Mouse (Mus musculus): ENCODE results near the gene Gm17571. TPM values are rescaled to one million over a fixed set of nuclear protein-coding genes. Genes with fewer than 3 reads are reported as not detected.

Gene Gm17571
- total and polyA plus RNA-seq, 2 experiments from 2014 or later: not detected

DNA sequence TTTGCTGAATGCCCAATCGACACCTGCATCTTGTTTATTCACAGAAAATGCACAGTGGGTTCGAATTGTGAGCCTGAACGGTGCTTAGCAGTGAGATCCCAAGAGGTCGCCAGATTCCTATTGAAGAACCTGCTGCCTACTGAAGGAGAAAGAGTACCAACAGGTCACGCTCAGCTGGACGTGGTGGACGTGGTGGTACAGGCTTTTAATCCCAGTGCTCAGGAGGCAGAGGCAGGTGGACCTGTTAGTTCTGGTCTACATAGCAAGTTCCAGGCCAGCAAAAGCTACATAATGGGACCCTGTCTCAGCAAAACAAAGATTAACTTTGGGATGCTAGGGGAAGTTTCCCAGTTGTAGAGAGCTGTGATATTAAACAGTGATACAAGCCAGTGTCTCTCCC is 21.2 kb upstream of the Gm17571 start:
- DNase-seq (ENCODE audit: low spot score): no peak
- no peak for ATAC-seq
- no peaks in the 10 kb centered on the region for H3K27me3 ChIP-seq (ENCODE audit: insufficient read depth, low read length)
- H3K4me2 ChIP-seq (ENCODE audit: low read depth, low read length): no peak overlapping the region
- H3K27ac ChIP-seq: no peak overlapping the region
- no peak overlapping the region for H3K9ac ChIP-seq (replicated peaks; ENCODE audit: low read length)
- no peak overlapping the region for H3K4me3 ChIP-seq (ENCODE audit: low read length)
- 0 out of 2 replicates have a peak, but pooled peaks cover 3% of the 10 kb centered on the region for H3K4me1 ChIP-seq (ENCODE audit: insufficient read depth, low read length)
- TF ChIP-seq CTCF (IDR thresholded peaks at IDR 0.05; ENCODE audit: low read depth): no peak
- no peaks in the 10 kb centered on the region for H3K36me3 ChIP-seq (ENCODE audit: insufficient read depth, low read length)
- WGBS: 51% methylated on average over 7 of the region's 7 CpGs
- H3K9me3 ChIP-seq (ENCODE audit: low read length): no peaks in the 10 kb centered on the region

DNA sequence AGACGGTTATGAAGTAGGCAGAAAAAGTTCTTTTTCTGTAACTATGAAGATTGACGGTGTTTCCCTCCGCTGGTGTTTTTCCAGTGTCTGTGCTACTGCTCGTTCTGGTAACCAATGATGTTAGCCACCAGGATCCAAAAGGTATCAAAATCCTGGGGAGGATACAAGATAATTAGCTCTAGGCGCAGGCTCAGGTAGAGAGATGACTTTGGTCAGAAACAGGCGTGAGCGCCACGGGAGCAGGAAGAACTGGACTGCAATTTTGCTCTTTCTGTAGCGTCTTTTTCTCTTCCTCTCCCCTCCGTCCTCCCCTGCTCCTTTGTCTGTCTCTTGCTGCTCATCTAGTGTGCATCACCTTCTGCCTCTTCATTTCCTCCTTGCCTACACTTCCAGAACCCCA is 20.3 kb upstream of the Gm17571 start:
- Histone ChIP-seq H3K4me2 (ENCODE audit: low read depth, low read length) (no peak overlapping the region), H3K4me3 (ENCODE audit: low read length) (no peak overlapping the region), H3K27me3 (ENCODE audit: insufficient read depth, low read length) (no peaks in the 10 kb centered on the region), H3K9ac (replicated peaks; ENCODE audit: low read length) (no peak overlapping the region), H3K36me3 (ENCODE audit: insufficient read depth, low read length) (no peaks in the 10 kb centered on the region), H3K27ac (no peak overlapping the region), H3K4me1 (ENCODE audit: insufficient read depth, low read length) (0 out of 2 replicates have a peak, but pooled peaks cover 3% of the 10 kb centered on the region), H3K9me3 (ENCODE audit: low read length) (no peaks in the 10 kb centered on the region)
- TF ChIP-seq CTCF (IDR thresholded peaks at IDR 0.05; ENCODE audit: low read depth): no peak
- 84% methylated on average over 10 of the region's 10 CpGs for WGBS
- no peak for ATAC-seq
- no peak for DNase-seq (ENCODE audit: low spot score)

DNA sequence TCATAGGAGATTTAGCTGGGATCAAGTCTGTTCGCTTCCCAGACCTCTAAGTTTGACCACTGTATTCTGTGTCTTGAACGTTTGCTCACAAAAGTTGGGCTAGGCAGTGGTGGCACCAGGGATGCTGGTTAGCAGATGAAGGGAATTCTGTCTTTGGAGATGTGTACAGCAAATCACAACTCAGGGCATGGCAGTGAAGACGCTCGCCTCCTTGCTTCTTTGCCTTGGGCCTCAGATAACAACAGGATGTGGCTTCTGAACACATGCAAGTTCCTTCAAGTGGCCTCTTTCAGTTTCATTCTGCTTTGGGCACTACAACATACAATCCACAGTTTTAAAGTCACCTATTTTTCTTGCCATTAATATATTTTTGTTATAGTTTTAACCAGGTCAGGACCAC is 19.8 kb upstream of the Gm17571 start:
- 0 out of 2 replicates have a peak, but pooled peaks cover 3% of the 10 kb centered on the region for H3K4me1 ChIP-seq (ENCODE audit: insufficient read depth, low read length)
- no peak overlapping the region for H3K27ac ChIP-seq
- no peaks in the 10 kb centered on the region for H3K36me3 ChIP-seq (ENCODE audit: insufficient read depth, low read length)
- H3K9me3 ChIP-seq (ENCODE audit: low read length): no peaks in the 10 kb centered on the region
- no peaks in the 10 kb centered on the region for H3K27me3 ChIP-seq (ENCODE audit: insufficient read depth, low read length)
- no peak for TF ChIP-seq CTCF (IDR thresholded peaks at IDR 0.05; ENCODE audit: low read depth)
- no peak overlapping the region for H3K4me2 ChIP-seq (ENCODE audit: low read depth, low read length)
- WGBS: 85% methylated on average over 4 of the region's 4 CpGs
- DNase-seq (ENCODE audit: low spot score) (no peak), ATAC-seq (no peak)
- H3K4me3 ChIP-seq (ENCODE audit: low read length): no peak overlapping the region
- no peak overlapping the region for H3K9ac ChIP-seq (replicated peaks; ENCODE audit: low read length)

DNA sequence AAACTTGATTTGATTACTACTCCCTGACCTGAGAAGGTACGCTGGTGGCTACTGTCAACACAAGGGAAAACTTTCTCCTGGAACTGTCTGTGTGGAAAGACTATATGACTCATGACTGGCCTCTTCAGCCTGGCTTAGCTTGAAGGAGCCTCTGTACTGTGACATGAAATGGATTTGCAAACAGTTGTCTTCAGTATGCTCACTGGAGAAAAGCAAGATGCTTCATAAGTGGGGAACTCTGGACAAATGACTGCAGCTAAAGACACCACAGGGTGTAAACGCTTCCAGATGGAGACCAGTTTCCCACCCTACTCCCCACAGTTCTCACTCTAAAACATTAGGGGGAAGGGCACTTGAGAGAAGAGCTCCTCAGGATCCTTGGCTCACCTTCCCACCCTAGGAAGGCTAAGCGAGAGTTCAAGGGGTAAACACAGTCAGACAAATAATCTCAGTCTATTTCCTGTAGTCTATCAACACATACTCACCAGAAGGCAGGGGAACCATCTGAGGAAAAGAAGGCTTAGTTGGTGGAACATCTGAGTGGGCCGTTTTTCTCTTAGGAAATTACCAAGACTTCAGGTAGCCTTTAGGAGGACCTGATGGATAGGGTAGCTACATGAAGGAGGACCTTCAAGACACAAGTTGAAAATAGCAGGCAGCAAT is 18.9 kb upstream of the Gm17571 start:
- no peaks in the 10 kb centered on the region for H3K9me3 ChIP-seq (ENCODE audit: low read length)
- ATAC-seq (no peak), DNase-seq (ENCODE audit: low spot score) (no peak)
- no peaks in the 10 kb centered on the region for H3K27me3 ChIP-seq (ENCODE audit: insufficient read depth, low read length)
- H3K4me1 ChIP-seq (ENCODE audit: insufficient read depth, low read length): 0 out of 2 replicates have a peak, but pooled peaks cover 3% of the 10 kb centered on the region
- no peak overlapping the region for H3K27ac ChIP-seq
- H3K4me2 ChIP-seq (ENCODE audit: low read depth, low read length): no peak overlapping the region
- no peak overlapping the region for H3K9ac ChIP-seq (replicated peaks; ENCODE audit: low read length)
- H3K4me3 ChIP-seq (ENCODE audit: low read length): no peak overlapping the region
- WGBS: 74% methylated on average over 4 of the region's 4 CpGs
- H3K36me3 ChIP-seq (ENCODE audit: insufficient read depth, low read length): no peaks in the 10 kb centered on the region
- TF ChIP-seq CTCF (IDR thresholded peaks at IDR 0.05; ENCODE audit: low read depth): no peak

DNA sequence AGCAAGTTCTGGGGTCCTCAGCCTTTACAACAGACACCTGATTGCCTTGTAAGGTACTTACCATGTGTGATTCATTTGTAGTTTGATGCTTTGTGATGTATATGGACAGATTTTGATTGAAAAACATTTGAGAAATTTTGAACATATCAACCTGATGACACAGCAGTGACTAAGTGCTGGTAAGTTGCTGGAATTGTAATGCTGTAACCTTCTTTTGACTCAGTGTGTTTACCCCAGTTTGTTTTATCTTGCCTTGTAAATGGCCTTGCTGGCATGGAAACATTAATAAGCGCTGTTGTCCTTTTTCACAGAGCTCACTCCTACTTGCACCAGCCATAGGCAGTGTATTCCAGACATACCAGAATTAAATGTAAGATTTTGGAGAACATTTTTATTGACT is 14.4 kb upstream of the Gm17571 start:
- ATAC-seq: no peak
- Histone ChIP-seq H3K9me3 (ENCODE audit: low read length) (no peaks in the 10 kb centered on the region), H3K4me3 (ENCODE audit: low read length) (no peak overlapping the region)

DNA sequence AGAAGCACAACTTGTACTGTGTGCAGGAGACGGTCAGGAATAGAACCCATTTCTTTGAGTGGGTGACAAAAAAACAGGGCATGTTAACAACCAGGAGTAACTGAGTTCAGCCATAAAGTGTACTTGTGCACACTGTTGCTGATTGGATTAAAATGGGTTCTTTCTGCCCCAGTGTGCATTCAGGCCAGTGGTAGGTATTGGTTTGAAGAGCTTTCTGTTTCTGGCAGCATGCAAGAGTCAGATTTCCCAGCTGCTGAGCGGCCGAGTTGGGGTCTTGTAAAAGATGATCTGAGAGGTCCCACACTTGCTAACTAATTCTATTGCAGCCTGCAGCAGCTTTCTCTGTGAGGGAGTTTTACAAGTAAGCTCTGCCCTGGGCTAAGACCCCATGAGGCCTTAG is 13.5 kb upstream of the Gm17571 start:
- H3K27me3 ChIP-seq (ENCODE audit: insufficient read depth, low read length): no peaks in the 10 kb centered on the region
- H3K9ac ChIP-seq (replicated peaks; ENCODE audit: low read length): no peak overlapping the region
- 79% methylated on average over 3 of the region's 3 CpGs for WGBS
- no peaks in the 10 kb centered on the region for H3K36me3 ChIP-seq (ENCODE audit: insufficient read depth, low read length)
- ATAC-seq: no peak
- no peak overlapping the region for H3K4me2 ChIP-seq (ENCODE audit: low read depth, low read length)
- TF ChIP-seq CTCF (IDR thresholded peaks at IDR 0.05; ENCODE audit: low read depth): no peak
- H3K4me1 ChIP-seq (ENCODE audit: insufficient read depth, low read length): no peaks in the 10 kb centered on the region; the same call in none of the 2 replicates
- DNase-seq (ENCODE audit: low spot score): no peak
- no peak overlapping the region for H3K4me3 ChIP-seq (ENCODE audit: low read length)
- no peaks in the 10 kb centered on the region for H3K9me3 ChIP-seq (ENCODE audit: low read length)
- no peak overlapping the region for H3K27ac ChIP-seq

More for the DNA sequence above, 14.4 kb upstream of the Gm17571 start:
- 93% methylated on average over 1 of the region's 1 CpGs for WGBS
- H3K4me1 ChIP-seq (ENCODE audit: insufficient read depth, low read length): no peaks in the 10 kb centered on the region; the same call in none of the 2 replicates
- no peaks in the 10 kb centered on the region for H3K36me3 ChIP-seq (ENCODE audit: insufficient read depth, low read length)
- TF ChIP-seq CTCF (IDR thresholded peaks at IDR 0.05; ENCODE audit: low read depth): no peak
- no peak overlapping the region for H3K9ac ChIP-seq (replicated peaks; ENCODE audit: low read length)
- no peak for DNase-seq (ENCODE audit: low spot score)
- H3K27ac ChIP-seq: no peak overlapping the region
- H3K4me2 ChIP-seq (ENCODE audit: low read depth, low read length): no peak overlapping the region
- H3K27me3 ChIP-seq (ENCODE audit: insufficient read depth, low read length): no peaks in the 10 kb centered on the region

DNA sequence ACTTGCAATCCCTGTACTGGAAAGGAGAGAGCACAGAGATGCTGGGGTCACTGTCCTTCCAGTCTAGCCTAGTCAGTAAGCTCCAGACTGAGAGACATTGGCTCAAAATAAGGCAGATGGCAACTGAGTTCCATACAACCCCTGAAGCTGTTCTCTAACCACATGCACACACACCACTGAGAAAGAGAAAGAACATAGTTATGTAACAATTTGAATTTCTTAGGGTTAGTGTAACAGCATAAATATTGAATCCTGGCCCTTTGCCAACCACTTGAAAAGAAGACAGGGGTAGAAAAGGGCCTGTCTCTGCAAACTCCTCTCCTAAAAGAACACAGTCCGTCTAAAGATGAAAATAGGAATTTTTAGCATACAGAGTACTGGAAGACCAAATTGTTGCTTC is 12.8 kb upstream of the Gm17571 start:
- 45% methylated on average over 1 of the region's 1 CpGs for WGBS
- no peak for TF ChIP-seq CTCF (IDR thresholded peaks at IDR 0.05; ENCODE audit: low read depth)
- DNase-seq (ENCODE audit: low spot score): no peak

More for the DNA sequence above, 12.8 kb upstream of the Gm17571 start:
- H3K4me3 ChIP-seq (ENCODE audit: low read length): no peak overlapping the region
- H3K27me3 ChIP-seq (ENCODE audit: insufficient read depth, low read length): no peaks in the 10 kb centered on the region
- H3K4me1 ChIP-seq (ENCODE audit: insufficient read depth, low read length): peaks cover 4% of the 10 kb centered on the region
- no peak for ATAC-seq
- no peak overlapping the region for H3K9ac ChIP-seq (replicated peaks; ENCODE audit: low read length)
- no peaks in the 10 kb centered on the region for H3K9me3 ChIP-seq (ENCODE audit: low read length)
- H3K36me3 ChIP-seq (ENCODE audit: insufficient read depth, low read length): no peaks in the 10 kb centered on the region
- H3K27ac ChIP-seq: no peak overlapping the region
- H3K4me2 ChIP-seq (ENCODE audit: low read depth, low read length): no peak overlapping the region

Data from hindbrain, postnatal 0 days (tissue).